Mouse (Mus musculus) limb, embryonic 11.5 days (tissue): Measurements from ENCODE around the gene Nr2c2. TPM values are rescaled to one million over a fixed set of nuclear protein-coding genes. Genes with fewer than 3 reads are reported as not detected.
A peak's percentile ranks its signal among the peaks of the same experiment; 100 is the strongest.

Experiments used
- ATAC-seq: fragments of 200-750 bp; cut with Nextera tagmentation; 2 replicates; pipeline ENCODE4 v1.8.0; 2017; ENCODE audit warnings: low read depth; ENCODE audit not compliant: insufficient number of reproducible peaks, low FRiP score, low TSS enrichment
- DNase-seq: peaks from one replicate; pipeline ENCODE4 v3.0.0-alpha.2; 2015; ENCODE audit warnings: low spot score
- H3K27ac ChIP-seq: fragments of 300-500 bp; sonication (generic); replicated peaks from 2 replicates; pipeline ENCODE4 v1.5.1; 2014; ENCODE audit warnings: low read depth, mild to moderate bottlenecking, low read length
- H3K27me3 ChIP-seq: fragments of 300-500 bp; sonication (generic); 2 replicates; pipeline ENCODE4 v1.6.1; 2014; ENCODE audit warnings: mild to moderate bottlenecking, low read length, mixed read lengths; ENCODE audit not compliant: control insufficient read depth, insufficient read depth
- H3K36me3 ChIP-seq: fragments of 300-500 bp; sonication (generic); 2 replicates; pipeline ENCODE4 v1.6.1; 2014; ENCODE audit warnings: mild to moderate bottlenecking, low read length, moderate library complexity, mixed read lengths; ENCODE audit not compliant: control insufficient read depth, insufficient read depth
- H3K4me1 ChIP-seq: fragments of 300-500 bp; sonication (generic); 2 replicates; pipeline ENCODE4 v1.6.1; 2014; ENCODE audit warnings: low read length, mixed read lengths; ENCODE audit not compliant: control insufficient read depth, insufficient read depth
- H3K4me2 ChIP-seq: fragments of 300-500 bp; sonication (generic); 2 replicates; pipeline ENCODE4 v1.6.1; 2014; ENCODE audit warnings: low read depth, mild to moderate bottlenecking, moderate library complexity; ENCODE audit not compliant: severe bottlenecking
- H3K4me3 ChIP-seq: fragments of 300-500 bp; sonication (generic); 2 replicates; pipeline ENCODE4 v1.5.1; 2014; ENCODE audit warnings: low read depth, low read length
- H3K9ac ChIP-seq: fragments of 300-500 bp; sonication (generic); 2 replicates; pipeline ENCODE4 v1.6.1; 2014; ENCODE audit warnings: mild to moderate bottlenecking, low read length
- H3K9me3 ChIP-seq: fragments of 300-500 bp; sonication (generic); 2 replicates; pipeline ENCODE4 v1.6.1; 2016; ENCODE audit warnings: low read length; ENCODE audit not compliant: control insufficient read depth
- WGBS: fragments of 180-500 bp; shearing (Covaris S2); extraction: QIAGEN DNeasy Blood & Tissue Kit; methylation state at CpG from one replicate; pipeline ENCODE4 v1.1.7; 2014; 5-methylcytosine and 5-hydroxymethylcytosine counted together
- polyA plus RNA-seq: library from polyadenylated mRNA; unstranded; fragments of >200 nt; fragmentation: Nextera tagmentation; extraction: Ambion mirVana; gene quantifications from 2 replicates; pipeline ENCODE4 v1.2.1, GENCODE M21; 2014

Gene Nr2c2
- polyA plus RNA-seq, 1 experiment from 2014 or later: 21.2 TPM

GRCm38 (mm10) chr6:92133617-92134016 lies 42.4 kb downstream of the Nr2c2 start:
- peaks cover 2% of the 10 kb centered on the region; the same call in 1 of the 2 replicates for H3K36me3 ChIP-seq

DNA sequence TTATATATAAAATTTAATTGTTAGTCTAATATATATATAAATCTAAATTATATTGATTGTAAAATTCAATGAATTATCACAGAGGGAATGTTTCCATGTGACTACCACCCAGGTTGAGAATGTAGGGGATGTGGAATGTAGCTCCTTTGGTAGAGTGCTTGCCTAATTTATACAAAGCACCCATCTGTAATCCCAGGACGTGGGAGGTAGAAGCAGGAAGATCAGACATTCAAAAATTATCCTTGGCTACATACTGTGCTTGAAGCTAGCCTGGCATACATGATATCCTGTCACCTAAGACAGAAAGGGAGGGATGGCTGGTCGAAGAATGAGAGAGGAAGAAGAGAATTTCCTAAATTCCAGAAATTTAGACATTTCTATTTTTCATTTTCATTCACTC lies 45.2 kb downstream of the Nr2c2 start:
- H3K4me1 ChIP-seq: no peaks in the 10 kb centered on the region
- H3K27ac ChIP-seq: no peak overlapping the region
- no peak for ATAC-seq
- no peak overlapping the region for H3K9ac ChIP-seq
- DNase-seq: no peak
- WGBS: 78% methylated on average over 2 of the region's 2 CpGs
- H3K27me3 ChIP-seq: no peaks in the 10 kb centered on the region
- peaks cover 2% of the 10 kb centered on the region; the same call in 1 of the 2 replicates for H3K36me3 ChIP-seq
- H3K4me3 ChIP-seq: no peak overlapping the region
- H3K4me2 ChIP-seq: no peak overlapping the region
- no peaks in the 10 kb centered on the region for H3K9me3 ChIP-seq

More at GRCm38 (mm10) chr6:92133617-92134016, 42.4 kb downstream of the Nr2c2 start:
- no peak overlapping the region for H3K9ac ChIP-seq
- ATAC-seq: no peak
- no peaks in the 10 kb centered on the region for H3K4me1 ChIP-seq
- H3K4me2 ChIP-seq: no peak overlapping the region
- no peak overlapping the region for H3K27ac ChIP-seq
- no peaks in the 10 kb centered on the region for H3K9me3 ChIP-seq
- H3K4me3 ChIP-seq: no peak overlapping the region
- WGBS: 95% methylated on average over 2 of the region's 2 CpGs
- no peaks in the 10 kb centered on the region for H3K27me3 ChIP-seq
- no peak for DNase-seq

DNA sequence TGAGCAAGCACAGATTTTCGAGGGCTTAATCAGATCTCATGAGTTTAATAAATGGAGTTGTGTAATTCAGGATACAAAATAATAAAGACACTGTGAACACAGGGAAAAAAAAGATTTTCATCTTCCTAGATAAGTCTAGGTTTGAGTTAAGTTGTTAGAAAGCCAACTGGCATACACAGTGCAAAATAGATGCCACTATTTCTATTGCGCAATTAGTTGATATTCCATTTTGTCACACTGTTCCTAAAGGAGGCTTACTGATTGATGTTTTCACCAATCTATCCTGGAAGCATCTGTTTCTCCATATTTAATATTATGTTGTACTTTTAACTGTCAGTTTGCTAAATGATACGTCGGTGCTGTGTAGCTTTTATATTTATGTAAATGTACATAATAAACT lies 54.7 kb downstream of the Nr2c2 start:
- Histone ChIP-seq H3K27me3 (no peaks in the 10 kb centered on the region), H3K4me3 (no peak overlapping the region), H3K9me3 (no peaks in the 10 kb centered on the region), H3K27ac (no peak overlapping the region), H3K4me1 (no peaks in the 10 kb centered on the region), H3K9ac (no peak overlapping the region), H3K4me2 (no peak overlapping the region), H3K36me3 (no peaks in the 10 kb centered on the region; the same call in 1 of the 2 replicates)
- ATAC-seq (no peak), DNase-seq (no peak)
- WGBS: 95% methylated on average over 4 of the region's 4 CpGs

GRCm38 (mm10) chr6:92153774-92154173 lies 62.6 kb downstream of the Nr2c2 start:
- no peak for DNase-seq
- no peak for ATAC-seq
- peaks cover under 1% of the 10 kb centered on the region for H3K36me3 ChIP-seq

GRCm38 (mm10) chr6:92158801-92159200 lies 67.6 kb downstream of the Nr2c2 start:
- 92% methylated on average over 3 of the region's 3 CpGs for WGBS
- H3K27ac ChIP-seq: no peak overlapping the region
- no peak overlapping the region for H3K4me3 ChIP-seq

More at GRCm38 (mm10) chr6:92153774-92154173, 62.6 kb downstream of the Nr2c2 start:
- no peak overlapping the region for H3K4me2 ChIP-seq
- WGBS: 88% methylated on average over 1 of the region's 1 CpGs
- no peaks in the 10 kb centered on the region for H3K9me3 ChIP-seq
- H3K9ac ChIP-seq: no peak overlapping the region
- no peak overlapping the region for H3K4me3 ChIP-seq
- H3K27ac ChIP-seq: no peak overlapping the region
- no peaks in the 10 kb centered on the region for H3K4me1 ChIP-seq
- H3K27me3 ChIP-seq: no peaks in the 10 kb centered on the region

GRCm38 (mm10) chr6:92162724-92163123 lies 71.5 kb downstream of the Nr2c2 start:
- H3K4me3 ChIP-seq: no peak overlapping the region
- ATAC-seq (no peak), DNase-seq (no peak)
- no peak overlapping the region for H3K4me2 ChIP-seq
- H3K27ac ChIP-seq: no peak overlapping the region
- peaks cover 23% of the 10 kb centered on the region for H3K36me3 ChIP-seq
- no peaks in the 10 kb centered on the region for H3K9me3 ChIP-seq
- no peak overlapping the region for H3K9ac ChIP-seq
- WGBS: 93% methylated on average over 1 of the region's 1 CpGs
- no peaks in the 10 kb centered on the region for H3K4me1 ChIP-seq
- H3K27me3 ChIP-seq: no peaks in the 10 kb centered on the region

More at GRCm38 (mm10) chr6:92158801-92159200, 67.6 kb downstream of the Nr2c2 start:
- Histone ChIP-seq H3K9ac (no peak overlapping the region), H3K36me3 (peaks cover 14% of the 10 kb centered on the region), H3K4me1 (no peaks in the 10 kb centered on the region), H3K9me3 (no peaks in the 10 kb centered on the region), H3K27me3 (no peaks in the 10 kb centered on the region), H3K4me2 (no peak overlapping the region)
- DNase-seq (no peak), ATAC-seq (no peak)

GRCm38 (mm10) chr6:92176450-92176849 lies 85.3 kb downstream of the Nr2c2 start:
- no peaks in the 10 kb centered on the region for H3K4me1 ChIP-seq
- no peak for ATAC-seq
- WGBS: 89% methylated on average over 1 of the region's 1 CpGs
- no peak overlapping the region for H3K4me3 ChIP-seq
- H3K36me3 ChIP-seq: peaks cover 28% of the 10 kb centered on the region; the same call in 1 of the 2 replicates
- DNase-seq: no peak
- no peaks in the 10 kb centered on the region for H3K9me3 ChIP-seq
- no peak overlapping the region for H3K4me2 ChIP-seq
- no peaks in the 10 kb centered on the region for H3K27me3 ChIP-seq
- H3K27ac ChIP-seq: no peak overlapping the region
- H3K9ac ChIP-seq: no peak overlapping the region

GRCm38 (mm10) chr6:92183621-92184131 lies 92.5 kb downstream of the Nr2c2 start, which contains the start of gene Mrps25:
Mrps25 (minus strand) TSS chr6:92184033.
- WGBS: under 1% methylated on average over 42 of the region's 42 CpGs
- H3K27ac ChIP-seq: no peak within 1 kb of the TSS; the same call in 1 of the 2 replicates
- H3K27me3 ChIP-seq: no peaks in the 10 kb centered on the region
- H3K9ac ChIP-seq: peak within 1 kb of the TSS; percentile 79
- ATAC-seq (peak; percentile 88), DNase-seq (peak; percentile 82)
- peak within 1 kb of the TSS; percentile 79 for H3K4me2 ChIP-seq
- peaks cover 8% of the 10 kb centered on the region; the same call in 1 of the 2 replicates for H3K36me3 ChIP-seq
- no peaks in the 10 kb centered on the region for H3K9me3 ChIP-seq
- peaks cover 6% of the 10 kb centered on the region for H3K4me1 ChIP-seq
- peak within 1 kb of the TSS; percentile 80 for H3K4me3 ChIP-seq
